Comparison of ENCODE assay signal across 8 mouse cellular contexts in genomic region chr17:25860832-25861703, GRCm38 (mm10). TPM values are rescaled to one million over a fixed set of nuclear protein-coding genes. Genes with fewer than 3 reads are reported as not detected.
DNase-seq lines count a peak whose midpoint lies in the region; ATAC-seq and TF ChIP-seq lines count a peak whose summit lies in the region.

Wdr90 (minus strand) TSS chr17:25861501.

- peak; percentile 90 for DNase-seq in heart, postnatal 0 days (ENCODE audit: low spot score)
- peak; percentile 93 to 95 for DNase-seq in kidney, postnatal 4 days
- DNase-seq in neural tube, embryonic 11.5 days (ENCODE audit: low spot score): peak; percentile 95

- ATAC-seq in cerebellum, adult (ENCODE audit: insufficient number of reproducible peaks, low FRiP score, low TSS enrichment): peak; percentile 88
- ATAC-seq in forebrain, embryonic 13.5 days: peak; percentile 97
- ATAC-seq in heart, postnatal 0 days (ENCODE audit: insufficient read depth, low read depth): peak; percentile 93
- ATAC-seq in liver, embryonic 15.5 days (ENCODE audit: insufficient read depth): peak; percentile 85
- peak; percentile 92 for ATAC-seq in neural tube, embryonic 11.5 days (ENCODE audit: insufficient read depth, low FRiP score, low TSS enrichment)
- peak; percentile 94 for ATAC-seq in stomach, embryonic 16.5 days (ENCODE audit: insufficient read depth, low FRiP score)

- WGBS in forebrain, embryonic 13.5 days: 4% methylated on average over 64 of the region's 65 CpGs
- WGBS in heart, postnatal 0 days: 3% methylated on average over 65 of the region's 65 CpGs
- 4% methylated on average over 65 of the region's 65 CpGs for WGBS in liver, embryonic 15.5 days (ENCODE audit: insufficient replicate concordance)
- WGBS in neural tube, embryonic 11.5 days: 4% methylated on average over 65 of the region's 65 CpGs
- 2% methylated on average over 65 of the region's 65 CpGs for WGBS in stomach, embryonic 16.5 days

- peak within 1 kb of the TSS; percentile 66 for H3K9ac ChIP-seq in ES-Bruce4 (ENCODE audit: low read depth, poor library complexity, severe bottlenecking)
- H3K9ac ChIP-seq in forebrain, embryonic 13.5 days: peak within 1 kb of the TSS; percentile 84
- H3K9ac ChIP-seq in heart, postnatal 0 days (replicated peaks; ENCODE audit: low read depth, low read length): peak within 1 kb of the TSS; percentile 50
- peak within 1 kb of the TSS; percentile 75 for H3K9ac ChIP-seq in liver, embryonic 15.5 days
- H3K9ac ChIP-seq in neural tube, embryonic 11.5 days (ENCODE audit: low read length): peak within 1 kb of the TSS; percentile 84
- H3K9ac ChIP-seq in stomach, embryonic 16.5 days (ENCODE audit: low read length): peak within 1 kb of the TSS; percentile 90

- TF ChIP-seq CTCF in ES-Bruce4 (IDR thresholded peaks at IDR 0.05; ENCODE audit: low read depth, low read length): no peak
- TF ChIP-seq CTCF in heart, postnatal 0 days (IDR thresholded peaks at IDR 0.05; ENCODE audit: low read depth): no peak

- H3K9me3 ChIP-seq in ES-Bruce4 (replicated peaks; ENCODE audit: control insufficient read depth, insufficient read depth, low read length, poor library complexity, severe bottlenecking): no peaks in the 10 kb centered on the region
- H3K9me3 ChIP-seq in forebrain, embryonic 13.5 days (replicated peaks): no peaks in the 10 kb centered on the region
- H3K9me3 ChIP-seq in heart, postnatal 0 days (replicated peaks; ENCODE audit: control insufficient read depth, low read length): no peaks in the 10 kb centered on the region
- no peaks in the 10 kb centered on the region for H3K9me3 ChIP-seq in liver, embryonic 15.5 days (replicated peaks)
- no peaks in the 10 kb centered on the region for H3K9me3 ChIP-seq in neural tube, embryonic 11.5 days (ENCODE audit: control insufficient read depth, low read length)
- H3K9me3 ChIP-seq in stomach, embryonic 16.5 days (replicated peaks; ENCODE audit: control insufficient read depth, low read length): no peaks in the 10 kb centered on the region

- H3K36me3 ChIP-seq in ES-Bruce4 (ENCODE audit: control insufficient read depth, insufficient read depth, low read length, poor library complexity, severe bottlenecking): no peaks in the 10 kb centered on the region
- H3K36me3 ChIP-seq in forebrain, embryonic 13.5 days (ENCODE audit: poor library complexity, severe bottlenecking): no peaks in the 10 kb centered on the region
- H3K36me3 ChIP-seq in heart, postnatal 0 days (replicated peaks; ENCODE audit: control insufficient read depth, insufficient read depth, low read length): peaks cover 17% of the 10 kb centered on the region
- H3K36me3 ChIP-seq in liver, embryonic 15.5 days (replicated peaks): peaks cover 20% of the 10 kb centered on the region
- no peaks in the 10 kb centered on the region; the same call in 1 of the 2 replicates for H3K36me3 ChIP-seq in neural tube, embryonic 11.5 days (ENCODE audit: control insufficient read depth, insufficient read depth, low read length)
- H3K36me3 ChIP-seq in stomach, embryonic 16.5 days (ENCODE audit: control insufficient read depth, insufficient read depth, low read length): 0 out of 2 replicates have a peak, but pooled peaks cover 3% of the 10 kb centered on the region

- no peak within 1 kb of the TSS for H3K27ac ChIP-seq in ES-Bruce4 (ENCODE audit: insufficient read depth, low read length)
- peak within 1 kb of the TSS; percentile 68 for H3K27ac ChIP-seq in forebrain, embryonic 13.5 days
- H3K27ac ChIP-seq in heart, postnatal 0 days (ENCODE audit: low read depth): peak within 1 kb of the TSS; percentile 61
- peak within 1 kb of the TSS; percentile 68 for H3K27ac ChIP-seq in liver, embryonic 15.5 days (replicated peaks)
- peak within 1 kb of the TSS; percentile 76 for H3K27ac ChIP-seq in neural tube, embryonic 11.5 days (ENCODE audit: low read depth, low read length)
- peak within 1 kb of the TSS; percentile 75 for H3K27ac ChIP-seq in stomach, embryonic 16.5 days (ENCODE audit: low read length)

- 0 out of 2 replicates have a peak, but pooled peaks have one; percentile 60 for TF ChIP-seq EP300 in ES-Bruce4 (IDR thresholded peaks at IDR 0.05; ENCODE audit: insufficient read depth, low read depth, low read length)
- TF ChIP-seq EP300 in heart, postnatal 0 days (IDR thresholded peaks at IDR 0.05; ENCODE audit: low read depth): no peak

- H3K4me2 ChIP-seq in forebrain, embryonic 13.5 days: peak within 1 kb of the TSS; percentile 87
- H3K4me2 ChIP-seq in heart, postnatal 0 days (ENCODE audit: low read depth, low read length): peak within 1 kb of the TSS; percentile 78
- peak within 1 kb of the TSS; percentile 98 for H3K4me2 ChIP-seq in liver, embryonic 15.5 days
- peak within 1 kb of the TSS; percentile 88 for H3K4me2 ChIP-seq in neural tube, embryonic 11.5 days (ENCODE audit: low read depth)
- peak within 1 kb of the TSS; percentile 96 for H3K4me2 ChIP-seq in stomach, embryonic 16.5 days (ENCODE audit: low read depth, low read length)

- peak within 1 kb of the TSS; percentile 83 for H3K4me3 ChIP-seq in ES-Bruce4 (ENCODE audit: low read depth, low read length)
- peak within 1 kb of the TSS; percentile 65 for H3K4me3 ChIP-seq in forebrain, embryonic 13.5 days
- H3K4me3 ChIP-seq in heart, postnatal 0 days (ENCODE audit: low read depth, low read length): peak within 1 kb of the TSS; percentile 55
- H3K4me3 ChIP-seq in liver, embryonic 15.5 days (replicated peaks): peak within 1 kb of the TSS; percentile 80
- H3K4me3 ChIP-seq in neural tube, embryonic 11.5 days (ENCODE audit: low read depth, low read length): peak within 1 kb of the TSS; percentile 60
- H3K4me3 ChIP-seq in stomach, embryonic 16.5 days (replicated peaks; ENCODE audit: low read length): peak within 1 kb of the TSS; percentile 82

- no peaks in the 10 kb centered on the region for H3K27me3 ChIP-seq in ES-Bruce4 (ENCODE audit: control insufficient read depth, insufficient read depth, low read length, poor library complexity, severe bottlenecking)
- H3K27me3 ChIP-seq in forebrain, embryonic 13.5 days: no peaks in the 10 kb centered on the region
- H3K27me3 ChIP-seq in heart, postnatal 0 days (ENCODE audit: control insufficient read depth, insufficient read depth, low read length): no peaks in the 10 kb centered on the region
- H3K27me3 ChIP-seq in liver, embryonic 15.5 days: no peaks in the 10 kb centered on the region
- H3K27me3 ChIP-seq in neural tube, embryonic 11.5 days (ENCODE audit: control insufficient read depth, insufficient read depth, low read length): no peaks in the 10 kb centered on the region
- no peaks in the 10 kb centered on the region for H3K27me3 ChIP-seq in stomach, embryonic 16.5 days (ENCODE audit: control insufficient read depth, insufficient read depth, low read length)

- TF ChIP-seq POLR2A in ES-Bruce4 (IDR thresholded peaks at IDR 0.05; ENCODE audit: insufficient read depth, low read length): peak; percentile 33

- H3K4me1 ChIP-seq in ES-Bruce4 (ENCODE audit: control insufficient read depth, insufficient read depth, low read length): peaks cover 3% of the 10 kb centered on the region
- H3K4me1 ChIP-seq in forebrain, embryonic 13.5 days: peaks cover 24% of the 10 kb centered on the region
- peaks cover 12% of the 10 kb centered on the region for H3K4me1 ChIP-seq in heart, postnatal 0 days (ENCODE audit: control insufficient read depth, insufficient read depth)
- H3K4me1 ChIP-seq in liver, embryonic 15.5 days (replicated peaks): peaks cover 39% of the 10 kb centered on the region
- peaks cover 11% of the 10 kb centered on the region for H3K4me1 ChIP-seq in neural tube, embryonic 11.5 days (ENCODE audit: control insufficient read depth, insufficient read depth, low read length)
- peaks cover 14% of the 10 kb centered on the region for H3K4me1 ChIP-seq in stomach, embryonic 16.5 days (ENCODE audit: control insufficient read depth, insufficient read depth, low read length)

RNA-seq across cellular contexts. Expression of gene Wdr90, which starts in this region (rescaled TPM):
- 10.5 and 11.6 TPM in 2 replicates for polyA plus RNA-seq in ES-Bruce4 (2011; ENCODE audit: insufficient read depth, insufficient read length, low read depth, missing spikeins)
- 24.9 and 28.5 TPM in 2 replicates for polyA plus RNA-seq in forebrain, embryonic 13.5 days (2015; fragmentation: Nextera tagmentation; extraction: Ambion mirVana)
- total RNA-seq in heart, postnatal 0 days (2014; rRNA removed; ENCODE audit: low replicate concordance): 19.3 and 36.7 TPM in 2 replicates
- 3.1 and 4.2 TPM in 2 replicates for polyA plus RNA-seq in heart, postnatal 0 days (2015; fragmentation: Nextera tagmentation; extraction: Ambion mirVana)
- polyA plus RNA-seq in liver, embryonic 15.5 days (2015; fragmentation: Nextera tagmentation; extraction: Ambion mirVana): 8.1 and 9.3 TPM in 2 replicates
- polyA plus RNA-seq in neural tube, embryonic 11.5 days (2014; fragmentation: Nextera tagmentation; extraction: Ambion mirVana): 17.8 and 20.3 TPM in 2 replicates
- 20.9 and 22.1 TPM in 2 replicates for polyA plus RNA-seq in stomach, embryonic 16.5 days (2015; fragmentation: Nextera tagmentation; extraction: Ambion mirVana)
